In genomic region chr15:86477032-86477431, GRCm38 (mm10) we compare ENCODE assay signal across 21 mouse cellular contexts.
A peak's percentile ranks its signal among the peaks of the same experiment; 100 is the strongest.
DNase-seq lines count a peak whose midpoint lies in the region; ATAC-seq and TF ChIP-seq lines count a peak whose summit lies in the region.
"Had no signal": no experiment of that assay in that cellular context is flagged by ENCODE, and none has a peak within 500 bp of the region (broad histone marks: within the 10 kb centered on the region; RNA-seq: fewer than 3 reads in every experiment).

No protein-coding gene starts in this region.

- H3K27ac ChIP-seq in hindbrain, embryonic 13.5 days = peak overlapping the region; percentile 10; the same call in 1 of the 2 replicates
- no peak overlapping the region for H3K27ac ChIP-seq in hindbrain, embryonic 10.5 days
- H3K27ac ChIP-seq in neural tube, embryonic 11.5 days (ENCODE audit: low read depth, low read length) = peak overlapping the region; percentile 9; the same call in 1 of the 2 replicates
- H3K27ac ChIP-seq in liver, postnatal 0 days (ENCODE audit: low read depth) = no peak overlapping the region
- H3K27ac ChIP-seq: embryonic facial prominence, embryonic 15.5 days; heart, embryonic 10.5 days; hindbrain, embryonic 15.5 days had no signal

- H3K9ac ChIP-seq in hindbrain, embryonic 13.5 days = no peak overlapping the region
- H3K9ac ChIP-seq in neural tube, embryonic 11.5 days (ENCODE audit: low read length) = no peak overlapping the region
- no peak overlapping the region for H3K9ac ChIP-seq in liver, postnatal 0 days (replicated peaks)
- H3K9ac ChIP-seq: embryonic facial prominence, embryonic 15.5 days; hindbrain, embryonic 15.5 days had no signal

- WGBS in hindbrain, embryonic 13.5 days = 36% methylated on average over 6 of the region's 6 CpGs
- 60% methylated on average over 6 of the region's 6 CpGs for WGBS in hindbrain, embryonic 10.5 days
- WGBS in neural tube, embryonic 11.5 days = 15% methylated on average over 6 of the region's 6 CpGs
- WGBS in liver, postnatal 0 days (ENCODE audit: insufficient replicate concordance) = 60% methylated on average over 6 of the region's 6 CpGs

- H3K4me3 ChIP-seq in hindbrain, embryonic 13.5 days = no peak overlapping the region
- H3K4me3 ChIP-seq in hindbrain, embryonic 10.5 days = no peak overlapping the region
- H3K4me3 ChIP-seq in neural tube, embryonic 11.5 days (ENCODE audit: low read depth, low read length) = no peak overlapping the region
- H3K4me3 ChIP-seq in liver, postnatal 0 days (ENCODE audit: low read depth, low read length) = no peak overlapping the region
- H3K4me3 ChIP-seq: embryonic facial prominence, embryonic 15.5 days; heart, embryonic 10.5 days; hindbrain, embryonic 15.5 days; myocyte had no signal

- H3K9me3 ChIP-seq in hindbrain, embryonic 13.5 days = no peaks in the 10 kb centered on the region
- no peaks in the 10 kb centered on the region for H3K9me3 ChIP-seq in hindbrain, embryonic 10.5 days
- no peaks in the 10 kb centered on the region for H3K9me3 ChIP-seq in neural tube, embryonic 11.5 days (ENCODE audit: control insufficient read depth, low read length)
- H3K9me3 ChIP-seq in liver, postnatal 0 days (ENCODE audit: low read length) = no peaks in the 10 kb centered on the region
- H3K9me3 ChIP-seq: embryonic facial prominence, embryonic 15.5 days; heart, embryonic 10.5 days; hindbrain, embryonic 15.5 days had no signal

- TF ChIP-seq CTCF in liver, postnatal 0 days (IDR thresholded peaks at IDR 0.05; ENCODE audit: low read depth) = no peak

- 0 out of 2 replicates have a peak, but pooled peaks cover 5% of the 10 kb centered on the region for H3K27me3 ChIP-seq in hindbrain, embryonic 13.5 days
- no peaks in the 10 kb centered on the region for H3K27me3 ChIP-seq in hindbrain, embryonic 10.5 days (ENCODE audit: insufficient read depth, poor library complexity, severe bottlenecking)
- no peaks in the 10 kb centered on the region for H3K27me3 ChIP-seq in neural tube, embryonic 11.5 days (ENCODE audit: control insufficient read depth, insufficient read depth, low read length)
- no peaks in the 10 kb centered on the region for H3K27me3 ChIP-seq in liver, postnatal 0 days (ENCODE audit: insufficient read depth, low read length)
- H3K27me3 ChIP-seq: hindbrain, embryonic 15.5 days had no signal

- peaks cover 61% of the 10 kb centered on the region for H3K4me1 ChIP-seq in hindbrain, embryonic 13.5 days (replicated peaks)
- H3K4me1 ChIP-seq in hindbrain, embryonic 10.5 days (replicated peaks) = peaks cover 52% of the 10 kb centered on the region
- H3K4me1 ChIP-seq in neural tube, embryonic 11.5 days (ENCODE audit: control insufficient read depth, insufficient read depth, low read length) = peaks cover 13% of the 10 kb centered on the region
- no peaks in the 10 kb centered on the region for H3K4me1 ChIP-seq in liver, postnatal 0 days (ENCODE audit: insufficient read depth)

- ATAC-seq in hindbrain, embryonic 13.5 days (ENCODE audit: low FRiP score) = no peak
- peak; percentile 54 for ATAC-seq in neural tube, embryonic 11.5 days (ENCODE audit: insufficient read depth, low FRiP score, low TSS enrichment)
- no peak for ATAC-seq in liver, postnatal 0 days
- ATAC-seq: intestine, postnatal 0 days had no signal

- H3K4me2 ChIP-seq in hindbrain, embryonic 13.5 days = no peak overlapping the region
- no peak overlapping the region for H3K4me2 ChIP-seq in neural tube, embryonic 11.5 days (ENCODE audit: low read depth)
- no peak overlapping the region for H3K4me2 ChIP-seq in liver, postnatal 0 days (ENCODE audit: low read depth, low read length)
- H3K4me2 ChIP-seq: embryonic facial prominence, embryonic 15.5 days; hindbrain, embryonic 15.5 days had no signal

- peak; percentile 19 for DNase-seq in embryo, embryonic 10.5 days (ENCODE audit: low spot score)
- no peak for DNase-seq in embryo, embryonic 9.5 days (ENCODE audit: extremely low spot score)
- DNase-seq in hindbrain, embryonic 10.5 days (ENCODE audit: low spot score) = no peak
- DNase-seq in neural tube, embryonic 11.5 days (ENCODE audit: low spot score) = no peak
- no peak for DNase-seq in neural tube, embryonic 10.5 days (ENCODE audit: extremely low spot score, low spot score)
- DNase-seq in thymus, postnatal 0 days (ENCODE audit: low spot score) = no peak
- DNase-seq in liver, postnatal 0 days = no peak
- DNase-seq: adrenal gland, adult 2 months; cerebellum, adult 9-10 months; heart, postnatal 10 days; liver; lung, postnatal 10 days; midbrain, embryonic 14.5 days; right cerebral cortex, postnatal 4 days; thymus, adult 2 months had no signal

- no peak for TF ChIP-seq EP300 in liver, postnatal 0 days (IDR thresholded peaks at IDR 0.05; ENCODE audit: low read depth)

- no peaks in the 10 kb centered on the region for H3K36me3 ChIP-seq in hindbrain, embryonic 13.5 days
- H3K36me3 ChIP-seq in hindbrain, embryonic 10.5 days = no peaks in the 10 kb centered on the region
- no peaks in the 10 kb centered on the region for H3K36me3 ChIP-seq in neural tube, embryonic 11.5 days (ENCODE audit: control insufficient read depth, insufficient read depth, low read length)
- H3K36me3 ChIP-seq in liver, postnatal 0 days (replicated peaks; ENCODE audit: insufficient read depth, low read length) = no peaks in the 10 kb centered on the region
- H3K36me3 ChIP-seq: embryonic facial prominence, embryonic 15.5 days; heart, embryonic 10.5 days; hindbrain, embryonic 15.5 days had no signal

Comparison
In these comparisons a context has a peak if more than half of its experiments do, and no peak if none do; other contexts are left out.
1. H3K27ac ChIP-seq: peak in hindbrain, embryonic 13.5 days (single experiment) and neural tube, embryonic 11.5 days (single experiment); none in hindbrain, embryonic 10.5 days (single experiment) and liver, postnatal 0 days (single experiment).